Mouse (Mus musculus): ENCODE data around the gene Mrc1.
A peak's percentile ranks its signal among the peaks of the same experiment; 100 is the strongest.

The Mrc1 gene

GRCm38 (mm10) chr2:14244668-14245067 lies 15.5 kb downstream of the Mrc1 start:
- no peak for DNase-seq

- peak; percentile 35 for DNase-seq
Observed at GRCm38 (mm10) chr2:14249839-14250564, 20.8 kb downstream of the Mrc1 start.

- no peak for DNase-seq
Observed at GRCm38 (mm10) chr2:14251938-14252337, 22.7 kb downstream of the Mrc1 start.

- no peak for DNase-seq
Observed at GRCm38 (mm10) chr2:14258345-14258850, 29.2 kb downstream of the Mrc1 start.

- DNase-seq = no peak
Observed at GRCm38 (mm10) chr2:14262090-14262489, 32.9 kb downstream of the Mrc1 start.

- DNase-seq = no peak
Observed at GRCm38 (mm10) chr2:14269160-14269559, 40.0 kb downstream of the Mrc1 start.

- no peak for DNase-seq
Observed at GRCm38 (mm10) chr2:14272088-14272487, 42.9 kb downstream of the Mrc1 start.

- no peak for DNase-seq
Observed at GRCm38 (mm10) chr2:14275796-14276195, 46.6 kb downstream of the Mrc1 start.

- no peak for DNase-seq
Observed at GRCm38 (mm10) chr2:14279256-14279655, 50.1 kb downstream of the Mrc1 start.

- no peak for DNase-seq
Observed at GRCm38 (mm10) chr2:14279795-14280194, 50.6 kb downstream of the Mrc1 start.

- DNase-seq = peak; percentile 96
Observed at GRCm38 (mm10) chr2:14295334-14295733, 66.1 kb downstream of the Mrc1 start.

GRCm38 (mm10) chr2:14312505-14313380 lies 83.6 kb downstream of the Mrc1 start:
- no peak for DNase-seq

- DNase-seq = no peak
Observed at GRCm38 (mm10) chr2:14315113-14315512, 85.9 kb downstream of the Mrc1 start.

- DNase-seq = peak; percentile 73
Observed at GRCm38 (mm10) chr2:14341652-14342308, 112.6 kb downstream of the Mrc1 start.

- DNase-seq = peak; percentile 31
Observed at GRCm38 (mm10) chr2:14342309-14342839, 113.2 kb downstream of the Mrc1 start.
